In the genomic region with DNA sequence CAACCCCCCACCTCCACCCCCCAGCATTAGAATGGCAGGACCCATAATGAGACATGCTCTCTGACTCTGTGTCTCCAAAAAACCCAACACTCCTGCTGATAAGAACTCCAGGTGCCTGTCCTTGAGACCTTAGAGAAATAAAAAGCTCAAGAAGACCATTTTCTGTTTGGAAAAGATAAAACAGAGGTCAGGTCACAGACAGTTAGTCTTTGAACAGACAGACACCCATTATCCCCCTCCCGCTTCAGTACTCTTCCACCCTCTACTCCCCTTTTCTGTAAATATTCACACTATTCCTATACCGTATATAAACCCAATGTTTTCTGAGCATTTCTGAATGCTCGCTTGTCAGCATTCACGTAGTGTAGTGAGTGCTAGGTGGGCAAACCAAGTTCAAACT, we compare ENCODE assay signal across 16 mouse cellular contexts. TPM values are rescaled to one million over a fixed set of nuclear protein-coding genes. Genes with fewer than 3 reads are reported as not detected.
DNase-seq lines count a peak whose midpoint lies in the region; ATAC-seq and TF ChIP-seq lines count a peak whose summit lies in the region.
"Had no signal": no experiment of that assay in that cellular context is flagged by ENCODE, and none has a peak within 500 bp of the region (broad histone marks: within the 10 kb centered on the region; RNA-seq: fewer than 3 reads in every experiment).

No protein-coding gene starts in this region.

- no peak for DNase-seq in heart, postnatal 10 days
- no peak for DNase-seq in lung, adult 2 months
- DNase-seq in embryo, embryonic 11 days: no peak
- DNase-seq: cerebellum, adult 8-10 months; right cerebral cortex, postnatal 14 days; thymus, adult 18-20 months had no signal

- WGBS in heart, embryonic 12.5 days: 64% methylated on average over 4 of the region's 4 CpGs
- 73% methylated on average over 4 of the region's 4 CpGs for WGBS in hindbrain, embryonic 15.5 days
- 78% methylated on average over 4 of the region's 4 CpGs for WGBS in hindbrain, embryonic 12.5 days
- 43% methylated on average over 4 of the region's 4 CpGs for WGBS in lung, embryonic 16.5 days
- WGBS in lung, adult 2 months: 74% methylated on average over 4 of the region's 4 CpGs
- 68% methylated on average over 4 of the region's 4 CpGs for WGBS in neural tube, embryonic 14.5 days

- H3K9ac ChIP-seq in heart, embryonic 12.5 days: no peak overlapping the region
- H3K9ac ChIP-seq in hindbrain, embryonic 15.5 days: no peak overlapping the region
- no peak overlapping the region for H3K9ac ChIP-seq in hindbrain, embryonic 12.5 days
- no peak overlapping the region for H3K9ac ChIP-seq in lung, embryonic 16.5 days (ENCODE audit: low read length)
- no peak overlapping the region for H3K9ac ChIP-seq in neural tube, embryonic 14.5 days (replicated peaks; ENCODE audit: low read depth, low read length)
- H3K9ac ChIP-seq: forebrain, embryonic 15.5 days; limb, embryonic 15.5 days; lung, embryonic 15.5 days; midbrain, embryonic 13.5 days; stomach, embryonic 15.5 days had no signal

- no peak for TF ChIP-seq CTCF in lung, adult 2 months (IDR thresholded peaks at IDR 0.05; ENCODE audit: insufficient read depth, low read length)

- no peaks in the 10 kb centered on the region for H3K9me3 ChIP-seq in heart, embryonic 12.5 days (replicated peaks)
- H3K9me3 ChIP-seq in hindbrain, embryonic 15.5 days: no peaks in the 10 kb centered on the region
- no peaks in the 10 kb centered on the region for H3K9me3 ChIP-seq in hindbrain, embryonic 12.5 days (replicated peaks)
- H3K9me3 ChIP-seq in lung, embryonic 16.5 days (ENCODE audit: control insufficient read depth, low read length): no peaks in the 10 kb centered on the region
- H3K9me3 ChIP-seq in neural tube, embryonic 14.5 days (ENCODE audit: control insufficient read depth, low read length): no peaks in the 10 kb centered on the region
- H3K9me3 ChIP-seq: forebrain, embryonic 15.5 days; limb, embryonic 15.5 days; lung, embryonic 15.5 days; midbrain, embryonic 13.5 days; stomach, embryonic 15.5 days had no signal

- no peaks in the 10 kb centered on the region for H3K36me3 ChIP-seq in heart, embryonic 12.5 days
- no peaks in the 10 kb centered on the region for H3K36me3 ChIP-seq in hindbrain, embryonic 15.5 days
- no peaks in the 10 kb centered on the region for H3K36me3 ChIP-seq in hindbrain, embryonic 12.5 days
- no peaks in the 10 kb centered on the region for H3K36me3 ChIP-seq in lung, embryonic 16.5 days (ENCODE audit: control insufficient read depth, insufficient read depth, low read length)
- no peaks in the 10 kb centered on the region for H3K36me3 ChIP-seq in neural tube, embryonic 14.5 days (ENCODE audit: control insufficient read depth, insufficient read depth, low read length)
- H3K36me3 ChIP-seq: forebrain, embryonic 15.5 days; limb, embryonic 15.5 days; lung, embryonic 15.5 days; midbrain, embryonic 13.5 days; stomach, embryonic 15.5 days had no signal

- peak overlapping the region; percentile 76 for H3K27ac ChIP-seq in heart, embryonic 12.5 days (ENCODE audit: poor library complexity, severe bottlenecking)
- 0 out of 2 replicates have a peak overlapping the region, but pooled peaks have one; percentile 8 for H3K27ac ChIP-seq in hindbrain, embryonic 15.5 days (replicated peaks)
- no peak overlapping the region for H3K27ac ChIP-seq in hindbrain, embryonic 12.5 days
- 0 out of 2 replicates have a peak overlapping the region, but pooled peaks have one; percentile 14 for H3K27ac ChIP-seq in lung, embryonic 16.5 days (ENCODE audit: low read length)
- peak overlapping the region; percentile 44; the same call in 1 of the 2 replicates for H3K27ac ChIP-seq in neural tube, embryonic 14.5 days (ENCODE audit: low read depth, low read length)
- H3K27ac ChIP-seq: forebrain, embryonic 15.5 days; limb, embryonic 15.5 days; midbrain, embryonic 13.5 days; stomach, embryonic 15.5 days had no signal

- H3K4me2 ChIP-seq in heart, embryonic 12.5 days: no peak overlapping the region
- no peak overlapping the region for H3K4me2 ChIP-seq in hindbrain, embryonic 15.5 days
- H3K4me2 ChIP-seq in hindbrain, embryonic 12.5 days (replicated peaks): no peak overlapping the region
- no peak overlapping the region for H3K4me2 ChIP-seq in lung, embryonic 16.5 days (ENCODE audit: low read depth, low read length)
- H3K4me2 ChIP-seq in neural tube, embryonic 14.5 days (ENCODE audit: low read depth, low read length): no peak overlapping the region
- H3K4me2 ChIP-seq: forebrain, embryonic 15.5 days; limb, embryonic 15.5 days; lung, embryonic 15.5 days; midbrain, embryonic 13.5 days; stomach, embryonic 15.5 days had no signal

- no peak for ATAC-seq in heart, embryonic 12.5 days (ENCODE audit: insufficient number of reproducible peaks, low FRiP score)
- no peak for ATAC-seq in hindbrain, embryonic 15.5 days (ENCODE audit: low FRiP score, low read depth)
- ATAC-seq in hindbrain, embryonic 12.5 days (ENCODE audit: low FRiP score): no peak
- ATAC-seq in lung, embryonic 16.5 days (ENCODE audit: low read depth): 0 out of 2 replicates have a peak, but pooled peaks have one; percentile 15
- no peak for ATAC-seq in neural tube, embryonic 14.5 days (ENCODE audit: low read depth)
- ATAC-seq: forebrain, embryonic 15.5 days; midbrain, embryonic 13.5 days had no signal

- intact Hi-C loops in heart, postnatal 10 days (cut with DNase I): loop anchor here (5.0 kb wide), 1 partner anchor 59 kb away; no protein-coding TSS in a partner anchor

- H3K4me3 ChIP-seq in heart, embryonic 12.5 days: no peak overlapping the region
- H3K4me3 ChIP-seq in hindbrain, embryonic 15.5 days: no peak overlapping the region
- H3K4me3 ChIP-seq in hindbrain, embryonic 12.5 days: no peak overlapping the region
- no peak overlapping the region for H3K4me3 ChIP-seq in lung, embryonic 16.5 days (ENCODE audit: low read length)
- H3K4me3 ChIP-seq in lung, adult 2 months (replicated peaks; ENCODE audit: extremely low read depth, low read depth, low read length): no peak overlapping the region
- H3K4me3 ChIP-seq in neural tube, embryonic 14.5 days (ENCODE audit: low read depth, low read length): no peak overlapping the region
- H3K4me3 ChIP-seq: forebrain, embryonic 15.5 days; limb, embryonic 15.5 days; lung, embryonic 15.5 days; midbrain, embryonic 13.5 days; stomach, embryonic 15.5 days had no signal

- no peaks in the 10 kb centered on the region for H3K27me3 ChIP-seq in heart, embryonic 12.5 days (replicated peaks)
- H3K27me3 ChIP-seq in hindbrain, embryonic 15.5 days: no peaks in the 10 kb centered on the region
- H3K27me3 ChIP-seq in hindbrain, embryonic 12.5 days: no peaks in the 10 kb centered on the region
- H3K27me3 ChIP-seq in lung, embryonic 16.5 days (ENCODE audit: control insufficient read depth, insufficient read depth, low read depth, low read length): no peaks in the 10 kb centered on the region
- H3K27me3 ChIP-seq in neural tube, embryonic 14.5 days (ENCODE audit: control insufficient read depth, insufficient read depth, low read length): no peaks in the 10 kb centered on the region
- H3K27me3 ChIP-seq: forebrain, embryonic 15.5 days; limb, embryonic 15.5 days; lung, embryonic 15.5 days; midbrain, embryonic 13.5 days; stomach, embryonic 15.5 days had no signal

- peaks cover 25% of the 10 kb centered on the region for H3K4me1 ChIP-seq in heart, embryonic 12.5 days (replicated peaks)
- H3K4me1 ChIP-seq in hindbrain, embryonic 15.5 days (replicated peaks): peaks cover 10% of the 10 kb centered on the region
- H3K4me1 ChIP-seq in hindbrain, embryonic 12.5 days: no peaks in the 10 kb centered on the region
- peaks cover 6% of the 10 kb centered on the region; the same call in 1 of the 2 replicates for H3K4me1 ChIP-seq in lung, embryonic 16.5 days (replicated peaks; ENCODE audit: control insufficient read depth, insufficient read depth, low read length)
- H3K4me1 ChIP-seq in lung, adult 2 months (ENCODE audit: control insufficient read depth, insufficient read depth, low read length): peaks cover 14% of the 10 kb centered on the region
- H3K4me1 ChIP-seq in neural tube, embryonic 14.5 days (ENCODE audit: control insufficient read depth, insufficient read depth, low read length): no peaks in the 10 kb centered on the region

- TF ChIP-seq POLR2A in lung, adult 2 months (IDR thresholded peaks at IDR 0.05; ENCODE audit: borderline replicate concordance, extremely low read depth, low read depth, low read length): no peak

RNA-seq across cellular contexts. Expression of a gene that starts 41.9 kb away (rescaled TPM):
- 11.6 and 12.0 TPM in 2 replicates for polyA plus RNA-seq in heart, embryonic 12.5 days (2016; fragmentation: Nextera tagmentation; extraction: Ambion mirVana)
- total RNA-seq in heart, postnatal 10 days (2021): 10 to 100 TPM in 1 of 2 experiments, 1 to 10 TPM in 1; 7.1 to 10.7 TPM
- 26.9 and 32.6 TPM in 2 replicates for polyA plus RNA-seq in hindbrain, embryonic 15.5 days (2015; fragmentation: Nextera tagmentation; extraction: Ambion mirVana)
- 26.0 and 26.7 TPM in 2 replicates for polyA plus RNA-seq in hindbrain, embryonic 12.5 days (2016; fragmentation: Nextera tagmentation; extraction: Ambion mirVana)
- 20.5 and 21.6 TPM in 2 replicates for polyA plus RNA-seq in lung, embryonic 16.5 days (2015; fragmentation: Nextera tagmentation; extraction: Ambion mirVana)
- polyA plus RNA-seq in lung, adult 2 months (2012; rRNA removed): 21.9 and 26.5 TPM in 2 replicates
- 22.1 and 23.3 TPM in 2 replicates for polyA plus RNA-seq in neural tube, embryonic 14.5 days (2014; fragmentation: Nextera tagmentation; extraction: Ambion mirVana)
